Mouse (Mus musculus) CH12.LX (cell line): ENCODE measurements at regions not wholly inside any gene's neighbourhood (a gene's known extent, or its start where the extent isn't known, plus 50 kb on each side); places are given as distances from the start of the nearest gene placed in this dataset.

Experiments used
- DNase-seq: peaks from one replicate; pipeline ENCODE4 v3.0.0-alpha.2; 2013; ENCODE audit errors: extremely low read depth
- H3K27ac ChIP-seq: 2 replicates; pipeline ENCODE4 v1.5.1; 2012; ENCODE audit warnings: low read depth, mild to moderate bottlenecking, control low read depth, moderate library complexity; ENCODE audit not compliant: insufficient read depth
- H3K27me3 ChIP-seq: replicated peaks from 2 replicates; pipeline ENCODE3; 2012; ENCODE audit warnings: inconsistent platforms
- H3K36me3 ChIP-seq, 2 experiments: replicated peaks in 1 of 2; 2 replicates each; pipeline versions ENCODE3 to v1.6.1; 2012; ENCODE audit warnings: inconsistent platforms in 1 of 2, low read length in 1 of 2, mild to moderate bottlenecking in 1 of 2, mixed read lengths in 1 of 2, moderate library complexity in 1 of 2; ENCODE audit not compliant: control insufficient read depth in 1 of 2, insufficient read depth in 1 of 2
- H3K4me1 ChIP-seq, 2 experiments: 2 replicates each; pipeline ENCODE4 v1.6.1; 2012; ENCODE audit warnings: inconsistent platforms in 1 of 2, moderate library complexity in 1 of 2; ENCODE audit not compliant: insufficient read depth in 2 of 2, control insufficient read depth in 1 of 2
- H3K4me2 ChIP-seq: 2 replicates; pipeline ENCODE4 v1.6.1; 2012; ENCODE audit warnings: low read depth, mild to moderate bottlenecking, control low read depth; ENCODE audit not compliant: poor library complexity, insufficient read depth, severe bottlenecking
- H3K4me3 ChIP-seq, 3 experiments: fragments of 150-350 bp in 1 of 3; sonication (generic) in 1 of 3; replicated peaks in 1 of 3; 2 replicates each; pipeline versions ENCODE3 to v1.5.1; 2011 to 2012; ENCODE audit warnings: low read depth in 2 of 3, low read length in 2 of 3, mild to moderate bottlenecking in 2 of 3, moderate library complexity in 2 of 3, control low read depth in 1 of 3, improper control_type of control experiment in 1 of 3, inconsistent platforms in 1 of 3, mixed read lengths in 1 of 3; ENCODE audit not compliant: poor library complexity in 1 of 3
- H3K79me2 ChIP-seq: replicated peaks from 2 replicates; pipeline ENCODE4 v1.6.1; 2012; ENCODE audit warnings: mild to moderate bottlenecking, moderate library complexity; ENCODE audit not compliant: control insufficient read depth, poor library complexity, insufficient read depth, severe bottlenecking; ENCODE audit errors: extremely low read depth
- H3K9ac ChIP-seq: 2 replicates; pipeline ENCODE4 v1.6.1; 2012; ENCODE audit warnings: low read depth, mild to moderate bottlenecking, control low read depth, moderate library complexity; ENCODE audit not compliant: insufficient read depth
- H3K9me3 ChIP-seq: replicated peaks from 2 replicates; pipeline ENCODE3; 2012; ENCODE audit warnings: low read length, inconsistent platforms, mixed read lengths
- CHD1 ChIP-seq: IDR thresholded peaks from 2 replicates; pipeline ENCODE4 v1.6.1; 2012; ENCODE audit warnings: low read depth, low read length, improper control_type of control experiment, inconsistent platforms
- CTCF ChIP-seq, 2 experiments: IDR thresholded peaks in 1 of 2; conservative IDR thresholded peaks in 1 of 2; 2 replicates each; pipeline ENCODE4 v1.5.1; 2011 to 2012; ENCODE audit warnings: low read depth in 2 of 2, low read length in 2 of 2, improper control_type of control experiment in 1 of 2, inconsistent platforms in 1 of 2, mild to moderate bottlenecking in 1 of 2, moderate library complexity in 1 of 2
- ELF1 ChIP-seq: IDR thresholded peaks from 2 replicates; pipeline ENCODE4 v1.6.1; 2014; ENCODE audit warnings: low read depth, mild to moderate bottlenecking, inconsistent platforms, low read length, improper control_type of control experiment
- EP300 ChIP-seq: IDR thresholded peaks from 2 replicates; pipeline ENCODE4 v1.6.1; 2011; ENCODE audit warnings: low read length, improper control_type of control experiment
- GABPA ChIP-seq: IDR thresholded peaks from 2 replicates; pipeline ENCODE4 v1.6.1; 2012; ENCODE audit warnings: low read depth, low read length, improper control_type of control experiment, inconsistent platforms; ENCODE audit not compliant: insufficient replicate concordance
- KAT2A ChIP-seq: IDR thresholded peaks from 2 replicates; pipeline ENCODE4 v1.6.1; 2012; ENCODE audit warnings: low read length, improper control_type of control experiment, inconsistent platforms; ENCODE audit not compliant: insufficient replicate concordance
- MAFK ChIP-seq: IDR thresholded peaks from 2 replicates; pipeline ENCODE4 v1.6.1; 2011; ENCODE audit warnings: low read length, improper control_type of control experiment; ENCODE audit not compliant: insufficient replicate concordance
- MAZ ChIP-seq: IDR thresholded peaks from 2 replicates; pipeline ENCODE4 v1.6.1; 2012; ENCODE audit warnings: low read depth, mild to moderate bottlenecking, inconsistent platforms, low read length, improper control_type of control experiment, moderate library complexity
- MEF2A ChIP-seq: IDR thresholded peaks from 2 replicates; pipeline ENCODE4 v1.6.1; 2014; ENCODE audit warnings: low read depth, mild to moderate bottlenecking, inconsistent platforms, low read length, improper control_type of control experiment, borderline replicate concordance
- MXI1 ChIP-seq: IDR thresholded peaks from 2 replicates; pipeline ENCODE4 v1.6.1; 2011; ENCODE audit warnings: mild to moderate bottlenecking, low read depth, low read length, improper control_type of control experiment
- MYC ChIP-seq: IDR thresholded peaks from 2 replicates; pipeline ENCODE4 v1.6.1; 2011; ENCODE audit warnings: low read depth, mild to moderate bottlenecking, improper control_type of control experiment, low read length
- POLR2AphosphoS2 ChIP-seq: IDR thresholded peaks from 2 replicates; pipeline ENCODE4 v1.6.1; 2011; ENCODE audit warnings: low read depth, low read length, improper control_type of control experiment
- SMC3 ChIP-seq: IDR thresholded peaks from 2 replicates; pipeline ENCODE4 v1.6.1; 2011; ENCODE audit warnings: low read depth, low read length, improper control_type of control experiment
- TBP ChIP-seq: conservative IDR thresholded peaks from 2 replicates; pipeline ENCODE4 v1.6.1; 2011; ENCODE audit warnings: low read depth, low read length, improper control_type of control experiment
- TCF12 ChIP-seq: IDR thresholded peaks from 2 replicates; pipeline ENCODE4 v1.6.1; 2014; ENCODE audit warnings: low read depth, mild to moderate bottlenecking, inconsistent platforms, low read length, improper control_type of control experiment
- UBTF ChIP-seq: IDR thresholded peaks from 2 replicates; pipeline ENCODE4 v1.6.1; 2012; ENCODE audit warnings: low read depth, mild to moderate bottlenecking, inconsistent platforms, low read length, improper control_type of control experiment, moderate library complexity
- ZKSCAN1 ChIP-seq: IDR thresholded peaks from 2 replicates; pipeline ENCODE4 v1.6.1; 2012; ENCODE audit warnings: low read depth, inconsistent platforms, low read length, improper control_type of control experiment, borderline replicate concordance
- ZNF384 ChIP-seq: IDR thresholded peaks from 2 replicates; pipeline ENCODE4 v1.6.1; 2012; ENCODE audit warnings: low read depth, low read length, improper control_type of control experiment, inconsistent platforms
- dilution Hi-C: fragments of 300-500 bp; cut with MboI; formaldehyde crosslinking; loops from 2 replicates; pipeline ENCODE4 v1.14.3; 2020; ENCODE audit warnings: low sequenced_read_pairs; ENCODE audit not compliant: extremely low pct_unique_long_range_greater_than_20kb, extremely low pct_ligation_motif_present
- in situ Hi-C: fragments of 300-500 bp; cut with MboI; formaldehyde crosslinking; loops from 3 replicates; pipeline ENCODE4 v1.14.3; 2019; ENCODE audit warnings: low sequenced_read_pairs, low pct_ligation_motif_present, low pct_unique_long_range_greater_than_20kb, mixed read lengths

GRCm38 (mm10) chr4:81021850-81022249, 111.4 kb downstream of the Lurap1l start:
- Histone ChIP-seq H3K9ac (no peak overlapping the region), H3K9me3 (peaks cover 38% of the 10 kb centered on the region), H3K36me3 (no peaks in the 10 kb centered on the region), H3K4me2 (no peak overlapping the region), H3K27ac (no peak overlapping the region), H3K27me3 (no peaks in the 10 kb centered on the region), H3K4me1 (no peaks in the 10 kb centered on the region), H3K79me2 (no peaks in the 10 kb centered on the region), H3K4me3 (no peak overlapping the region)
- no peak for TF ChIP-seq TCF12
- TF ChIP-seq MAFK = no peak
- no peak for TF ChIP-seq KAT2A
- no peak for TF ChIP-seq ELF1
- dilution Hi-C loops (no loop called here), in situ Hi-C loops (no loop called here)
- DNase-seq = no peak

GRCm38 (mm10) chr4:81023436-81023983, 113.1 kb downstream of the Lurap1l start:
- H3K79me2 ChIP-seq = no peaks in the 10 kb centered on the region
- in situ Hi-C loops (no loop called here), dilution Hi-C loops (no loop called here)
- no peaks in the 10 kb centered on the region for H3K27me3 ChIP-seq
- no peak overlapping the region for H3K27ac ChIP-seq
- no peaks in the 10 kb centered on the region for H3K4me1 ChIP-seq
- H3K36me3 ChIP-seq = no peaks in the 10 kb centered on the region
- no peak overlapping the region for H3K4me2 ChIP-seq
- no peak overlapping the region for H3K9ac ChIP-seq
- TF ChIP-seq SMC3 (no peak), MAZ (no peak), MEF2A (no peak), UBTF (no peak), ELF1 (no peak), GABPA (no peak), MYC (no peak), CHD1 (no peak), KAT2A (no peak), ZNF384 (no peak), TCF12 (no peak)
- DNase-seq = no peak
- H3K4me3 ChIP-seq = no peak overlapping the region
- peaks cover 31% of the 10 kb centered on the region for H3K9me3 ChIP-seq

GRCm38 (mm10) chr4:81027558-81027957, 117.1 kb downstream of the Lurap1l start:
- H3K9ac ChIP-seq = no peak overlapping the region
- no peak overlapping the region for H3K4me3 ChIP-seq
- dilution Hi-C loops (no loop called here), in situ Hi-C loops (no loop called here)
- TF ChIP-seq UBTF (no peak), TBP (no peak), CTCF (conservative IDR thresholded peaks at IDR 0.05 in 1 of 2, IDR thresholded peaks at IDR 0.05 in 1 of 2; ENCODE audit: low read depth in 2 of 2, low read length in 2 of 2) (no peak), ZKSCAN1 (no peak), EP300 (no peak), POLR2AphosphoS2 (no peak), MXI1 (no peak)
- no peaks in the 10 kb centered on the region for H3K27me3 ChIP-seq
- H3K4me2 ChIP-seq = no peak overlapping the region
- H3K9me3 ChIP-seq = peaks cover 31% of the 10 kb centered on the region
- no peaks in the 10 kb centered on the region for H3K79me2 ChIP-seq
- H3K4me1 ChIP-seq = no peaks in the 10 kb centered on the region
- no peaks in the 10 kb centered on the region for H3K36me3 ChIP-seq
- no peak for DNase-seq
- no peak overlapping the region for H3K27ac ChIP-seq
